Mouse (Mus musculus): Measurements from ENCODE around the gene Coil. TPM values are rescaled to one million over a fixed set of nuclear protein-coding genes. Genes with fewer than 3 reads are reported as not detected.
A peak's percentile ranks its signal among the peaks of the same experiment; 100 is the strongest.

Coil gene
- total RNA-seq (2012; rRNA removed) (28.5 and 33.0 TPM in 2 replicates), total RNA-seq (2014; rRNA removed) (37.4 and 41.3 TPM in 2 replicates), polyA plus RNA-seq (2012; ENCODE audit: insufficient read length, low read depth) (35.2 and 35.4 TPM in 2 replicates)

DNA sequence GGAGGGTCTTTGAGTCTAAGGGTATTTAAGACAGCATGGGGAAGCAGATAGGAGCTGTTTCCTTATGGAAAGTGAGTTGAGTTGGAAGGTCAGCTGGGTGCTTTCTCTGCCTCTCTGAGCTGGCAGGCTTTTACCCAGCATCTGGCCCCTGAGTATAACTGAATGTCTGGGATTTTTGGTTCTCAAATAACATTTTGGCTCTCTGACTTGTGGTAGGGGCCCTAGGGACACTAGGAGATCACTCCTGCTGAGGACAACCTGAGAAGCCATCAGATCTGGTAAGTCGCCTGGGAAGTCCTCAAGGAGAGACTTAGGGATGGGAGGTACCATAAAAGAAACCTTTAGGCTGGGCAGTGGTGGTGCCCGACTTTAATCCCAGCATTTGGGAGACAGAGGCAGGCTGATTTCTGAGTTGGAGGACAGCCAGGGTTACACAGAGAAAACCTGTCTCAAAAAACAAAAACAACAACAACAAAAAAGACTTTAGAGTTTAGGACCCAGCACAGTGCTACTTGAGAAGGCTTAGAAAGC lies at the start of gene Coil:
TSS of gene Coil (plus strand) at position 51 of the 531 bp plus-strand sequence.
- peaks cover 9% of the 10 kb centered on the region for H3K79me2 ChIP-seq (replicated peaks; ENCODE audit: control insufficient read depth, extremely low read depth, insufficient read depth, poor library complexity, severe bottlenecking)
- H3K4me2 ChIP-seq (ENCODE audit: insufficient read depth, low read depth, poor library complexity, severe bottlenecking), result no peak within 1 kb of the TSS
- H3K27ac ChIP-seq (ENCODE audit: insufficient read depth, low read depth), result no peak within 1 kb of the TSS
- no peaks in the 10 kb centered on the region for H3K9me3 ChIP-seq (replicated peaks; ENCODE audit: low read length)
- H3K36me3 ChIP-seq (replicated peaks in 1 of 2; ENCODE audit: control insufficient read depth in 1 of 2, insufficient read depth in 1 of 2, low read length in 1 of 2), result peaks cover 0 to 2% of the 10 kb centered on the region in 2 experiments
- H3K27me3 ChIP-seq (replicated peaks), result peaks cover 27% of the 10 kb centered on the region
- H3K9ac ChIP-seq (ENCODE audit: insufficient read depth, low read depth), result no peak within 1 kb of the TSS
- in situ Hi-C loops (cut with MboI; ENCODE audit: low pct_ligation_motif_present, low pct_unique_long_range_greater_than_20kb, low sequenced_read_pairs), result no loop called here
- no peak within 1 kb of the TSS for H3K4me3 ChIP-seq (replicated peaks in 1 of 3; ENCODE audit: low read depth in 2 of 3, low read length in 2 of 3, poor library complexity in 1 of 3)
- no peak for DNase-seq (ENCODE audit: extremely low read depth)
- dilution Hi-C loops (cut with MboI; ENCODE audit: extremely low pct_ligation_motif_present, extremely low pct_unique_long_range_greater_than_20kb, low sequenced_read_pairs), result no loop called here
- TF ChIP-seq PAX5 (IDR thresholded peaks at IDR 0.05; ENCODE audit: low read length) (no peak), ZC3H11A (IDR thresholded peaks at IDR 0.05; ENCODE audit: low read depth, low read length) (no peak), TCF12 (IDR thresholded peaks at IDR 0.05; ENCODE audit: low read depth, low read length) (no peak), CHD1 (IDR thresholded peaks at IDR 0.05; ENCODE audit: low read depth, low read length) (no peak), NRF1 (IDR thresholded peaks at IDR 0.05; ENCODE audit: low read depth, low read length) (0 out of 2 replicates have a peak, but pooled peaks have one; percentile 21), KAT2A (IDR thresholded peaks at IDR 0.05; ENCODE audit: insufficient replicate concordance, low read length) (0 out of 2 replicates have a peak, but pooled peaks have one; percentile 29), IRF4 (IDR thresholded peaks at IDR 0.05; ENCODE audit: low read depth, low read length) (0 out of 2 replicates have a peak, but pooled peaks have one; percentile 20), JUN (IDR thresholded peaks at IDR 0.05; ENCODE audit: insufficient read depth, low read depth, low read length) (no peak), ZKSCAN1 (IDR thresholded peaks at IDR 0.05; ENCODE audit: borderline replicate concordance, low read depth, low read length) (no peak), POLR2A (IDR thresholded peaks at IDR 0.05; ENCODE audit: low read depth, low read length) (no peak), NELFE (IDR thresholded peaks at IDR 0.05; ENCODE audit: low read depth, low read length) (0 out of 2 replicates have a peak, but pooled peaks have one; percentile 17), MAX (IDR thresholded peaks at IDR 0.05; ENCODE audit: low read length) (no peak), EP300 (IDR thresholded peaks at IDR 0.05; ENCODE audit: low read length) (peak; percentile 30; the same call in 1 of the 2 replicates)
- peaks cover 5 to 16% of the 10 kb centered on the region in 2 experiments; a peak in 3 of 4 replicates for H3K4me1 ChIP-seq (ENCODE audit: control insufficient read depth in 1 of 2, insufficient read depth in 2 of 2)

DNA sequence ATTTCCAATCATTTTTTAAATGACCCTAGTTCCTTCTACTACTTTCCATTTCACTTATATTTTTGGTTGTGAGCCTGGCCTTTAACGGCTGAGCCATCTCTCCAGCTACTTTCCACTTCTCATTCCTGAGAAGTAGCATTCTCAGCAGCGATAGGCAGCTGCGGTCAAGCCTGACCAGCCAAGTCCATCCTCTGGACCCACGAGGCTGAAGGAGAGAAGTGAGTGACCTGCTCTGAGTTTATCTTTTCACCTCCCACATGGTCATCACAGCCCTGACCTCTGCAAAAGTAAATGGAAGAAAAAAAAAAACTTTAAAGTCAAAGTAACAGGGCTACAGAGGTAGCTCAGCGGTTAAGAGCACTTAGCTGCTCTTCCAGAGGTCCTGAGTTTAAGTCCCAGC lies 43.5 kb upstream of the Coil start:
- Histone ChIP-seq H3K4me3 (replicated peaks in 1 of 3; ENCODE audit: low read depth in 2 of 3, low read length in 2 of 3, poor library complexity in 1 of 3) (no peak overlapping the region), H3K27ac (ENCODE audit: insufficient read depth, low read depth) (no peak overlapping the region), H3K4me1 (ENCODE audit: control insufficient read depth in 1 of 2, insufficient read depth in 2 of 2) (no peaks in the 10 kb centered on the region), H3K79me2 (replicated peaks; ENCODE audit: control insufficient read depth, extremely low read depth, insufficient read depth, poor library complexity, severe bottlenecking) (no peaks in the 10 kb centered on the region), H3K9me3 (replicated peaks; ENCODE audit: low read length) (no peaks in the 10 kb centered on the region), H3K4me2 (ENCODE audit: insufficient read depth, low read depth, poor library complexity, severe bottlenecking) (no peak overlapping the region), H3K9ac (ENCODE audit: insufficient read depth, low read depth) (no peak overlapping the region), H3K36me3 (replicated peaks in 1 of 2; ENCODE audit: control insufficient read depth in 1 of 2, insufficient read depth in 1 of 2, low read length in 1 of 2) (peaks cover 75 to 90% of the 10 kb centered on the region in 2 experiments), H3K27me3 (replicated peaks) (no peaks in the 10 kb centered on the region)
- no peak for TF ChIP-seq MAFK (IDR thresholded peaks at IDR 0.05; ENCODE audit: insufficient replicate concordance, low read length)
- no peak for TF ChIP-seq TBP (conservative IDR thresholded peaks at IDR 0.05; ENCODE audit: low read depth, low read length)
- no peak for TF ChIP-seq MEF2A (IDR thresholded peaks at IDR 0.05; ENCODE audit: borderline replicate concordance, low read depth, low read length)
- TF ChIP-seq E2F4 (IDR thresholded peaks at IDR 0.05; ENCODE audit: insufficient replicate concordance, low read depth, low read length), result no peak
- TF ChIP-seq TCF12 (IDR thresholded peaks at IDR 0.05; ENCODE audit: low read depth, low read length), result no peak
- TF ChIP-seq ZC3H11A (IDR thresholded peaks at IDR 0.05; ENCODE audit: low read depth, low read length), result no peak
- no peak for TF ChIP-seq ZNF384 (IDR thresholded peaks at IDR 0.05; ENCODE audit: low read depth, low read length)
- no peak for TF ChIP-seq RCOR1 (conservative IDR thresholded peaks at IDR 0.05; ENCODE audit: low read depth, low read length)
- no peak for TF ChIP-seq ZMIZ1 (IDR thresholded peaks at IDR 0.05; ENCODE audit: low read depth, low read length)
- TF ChIP-seq ELF1 (IDR thresholded peaks at IDR 0.05; ENCODE audit: low read depth, low read length), result no peak
- TF ChIP-seq EP300 (IDR thresholded peaks at IDR 0.05; ENCODE audit: low read length), result no peak
- no peak for TF ChIP-seq MAZ (IDR thresholded peaks at IDR 0.05; ENCODE audit: low read depth, low read length)
- TF ChIP-seq ZKSCAN1 (IDR thresholded peaks at IDR 0.05; ENCODE audit: borderline replicate concordance, low read depth, low read length), result no peak
- no peak for TF ChIP-seq JUN (IDR thresholded peaks at IDR 0.05; ENCODE audit: insufficient read depth, low read depth, low read length)
- no peak for TF ChIP-seq NELFE (IDR thresholded peaks at IDR 0.05; ENCODE audit: low read depth, low read length)
- TF ChIP-seq NRF1 (IDR thresholded peaks at IDR 0.05; ENCODE audit: low read depth, low read length), result no peak
- TF ChIP-seq PAX5 (IDR thresholded peaks at IDR 0.05; ENCODE audit: low read length), result no peak
- no peak for TF ChIP-seq CTCF (conservative IDR thresholded peaks at IDR 0.05 in 1 of 2, IDR thresholded peaks at IDR 0.05 in 1 of 2; ENCODE audit: low read depth in 2 of 2, low read length in 2 of 2)
- dilution Hi-C loops (cut with MboI; ENCODE audit: extremely low pct_ligation_motif_present, extremely low pct_unique_long_range_greater_than_20kb, low sequenced_read_pairs) (no loop called here), in situ Hi-C loops (cut with MboI; ENCODE audit: low pct_ligation_motif_present, low pct_unique_long_range_greater_than_20kb, low sequenced_read_pairs) (no loop called here)
- no peak for DNase-seq (ENCODE audit: extremely low read depth)
